Mouse (Mus musculus): ENCODE results near the gene Cachd1.

Cachd1 gene

GRCm38 (mm10) chr4:100977522-100977921, 201.0 kb downstream of the Cachd1 start:
- DNase-seq (ENCODE audit: extremely low spot score, low read depth, low spot score): no peak

DNA sequence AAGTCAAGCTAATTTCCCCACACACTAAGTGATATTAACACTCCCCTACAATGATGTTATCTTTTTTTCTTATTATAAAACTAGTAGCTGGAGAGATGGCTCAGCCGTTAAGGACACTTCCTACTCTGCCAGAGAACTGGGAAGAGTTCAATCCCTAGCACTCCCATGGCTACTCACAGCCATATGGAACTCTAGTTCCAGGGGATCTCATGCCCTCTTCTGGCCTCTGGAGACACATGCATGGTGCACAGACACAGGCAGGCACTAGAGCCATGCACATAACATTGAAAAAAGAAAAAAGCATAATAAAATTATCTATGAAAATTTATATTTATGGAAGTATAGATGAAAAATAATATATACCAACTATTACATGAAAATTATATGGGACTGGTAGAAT, 210.7 kb downstream of the Cachd1 start:
- DNase-seq (ENCODE audit: extremely low spot score, low read depth, low spot score): no peak

- DNase-seq (ENCODE audit: extremely low spot score, low read depth, low spot score): peak; percentile 50
Observed at GRCm38 (mm10) chr4:100988231-100988799, 211.8 kb downstream of the Cachd1 start.

DNA sequence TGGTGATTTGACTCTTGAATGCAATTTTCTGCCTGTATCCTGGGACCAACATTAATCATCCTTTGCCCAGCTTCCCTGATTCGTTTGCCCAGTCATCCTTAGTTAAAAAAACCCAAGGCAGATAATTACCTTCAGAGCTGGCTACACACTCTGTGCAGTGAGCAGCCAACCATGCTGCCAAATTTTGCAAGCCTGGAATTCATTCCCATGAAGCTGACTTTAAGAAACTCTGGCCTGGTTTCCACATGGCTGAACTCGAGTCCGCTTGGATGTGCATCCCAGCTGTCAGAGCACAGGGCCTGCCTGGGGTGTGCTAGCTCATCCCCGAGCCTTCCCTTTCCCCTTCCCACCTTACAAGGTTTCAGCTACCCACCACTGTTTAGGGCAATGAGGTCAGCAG, 214.5 kb downstream of the Cachd1 start:
- no peak for DNase-seq (ENCODE audit: extremely low spot score, low read depth, low spot score)

- DNase-seq (ENCODE audit: extremely low spot score, low read depth, low spot score): no peak
Observed at GRCm38 (mm10) chr4:100992086-100992485, 215.6 kb downstream of the Cachd1 start.

- no peak for DNase-seq (ENCODE audit: extremely low spot score, low read depth, low spot score)
Observed at GRCm38 (mm10) chr4:100994442-100995255, 218.2 kb downstream of the Cachd1 start.

DNA sequence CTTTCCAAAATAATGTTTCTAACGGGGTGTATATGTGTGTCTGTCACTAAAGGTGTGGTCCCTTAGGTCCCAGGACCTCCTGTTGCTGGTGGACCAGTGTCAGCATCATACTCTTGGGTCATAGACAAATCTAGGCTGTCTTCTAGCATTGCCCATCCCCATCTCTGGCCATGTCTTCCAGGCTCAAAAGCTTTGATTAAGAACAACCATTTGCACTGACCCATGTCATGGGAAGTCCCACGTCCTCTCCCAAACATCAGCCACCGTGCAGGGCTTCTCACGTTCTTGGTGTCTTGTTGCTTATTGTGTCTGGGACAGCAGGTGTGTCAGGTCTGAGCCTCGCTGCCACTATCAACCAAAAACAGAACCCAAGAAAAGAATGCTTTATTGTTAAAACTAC, 219.1 kb downstream of the Cachd1 start:
- no peak for DNase-seq (ENCODE audit: extremely low spot score, low read depth, low spot score)

DNA sequence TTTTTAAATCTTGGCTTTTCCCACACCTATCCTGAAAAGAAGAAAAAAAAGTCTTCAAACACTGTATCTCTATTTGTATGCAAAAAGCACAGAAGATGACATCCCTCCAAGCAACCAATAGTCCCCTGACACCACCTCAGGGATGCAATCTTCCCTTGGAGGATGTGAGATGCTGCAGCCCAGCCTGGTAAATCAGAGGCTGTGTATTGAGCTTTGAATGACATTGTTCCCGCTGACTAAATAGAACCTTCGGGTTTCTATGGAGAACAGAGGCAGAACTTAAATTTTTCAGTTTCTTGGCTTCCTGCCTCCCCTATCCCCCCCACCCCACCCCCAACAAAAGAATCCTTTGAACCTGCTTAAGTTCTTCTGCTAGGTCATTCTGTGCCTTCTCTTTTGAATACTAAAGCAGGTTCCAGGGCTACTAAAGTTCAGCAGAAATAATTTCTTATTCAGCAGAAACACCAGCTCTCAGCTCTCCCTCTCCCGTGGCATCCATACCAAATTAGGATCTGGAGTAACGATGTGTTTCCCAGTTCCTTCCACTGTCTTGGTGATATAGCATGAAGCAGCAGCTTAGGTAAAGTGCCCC, 219.7 kb downstream of the Cachd1 start:
- DNase-seq (ENCODE audit: extremely low spot score, low read depth, low spot score): no peak

GRCm38 (mm10) chr4:100998145-100998544, 221.7 kb downstream of the Cachd1 start:
- no peak for DNase-seq (ENCODE audit: extremely low spot score, low read depth, low spot score)

DNA sequence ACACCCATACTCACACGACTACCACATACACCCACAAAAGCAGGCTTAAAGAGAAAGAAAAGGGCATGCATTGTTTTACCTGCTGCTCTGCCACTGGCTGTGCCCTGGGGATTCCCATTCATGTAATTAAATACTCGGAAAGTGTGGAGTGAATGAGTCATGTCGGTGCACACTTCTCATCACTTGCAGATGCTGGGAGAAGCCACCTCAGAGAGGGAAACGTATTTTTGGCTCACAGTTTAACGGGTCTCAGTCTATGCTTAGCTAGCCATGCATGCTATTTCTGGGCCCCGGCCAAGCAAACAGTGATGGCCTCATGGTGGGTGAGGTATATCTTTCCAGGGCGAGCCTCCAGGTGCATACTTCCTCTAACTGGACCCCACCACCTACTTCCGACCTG, 222.4 kb downstream of the Cachd1 start:
- no peak for DNase-seq (ENCODE audit: extremely low spot score, low read depth, low spot score)

- no peak for DNase-seq (ENCODE audit: extremely low spot score, low read depth, low spot score)
Observed at GRCm38 (mm10) chr4:101000622-101001021, 224.1 kb downstream of the Cachd1 start.

- DNase-seq (ENCODE audit: extremely low spot score, low read depth, low spot score): no peak
Observed at GRCm38 (mm10) chr4:101001073-101001472, 224.6 kb downstream of the Cachd1 start.

- DNase-seq (ENCODE audit: extremely low spot score, low read depth, low spot score): no peak
Observed at GRCm38 (mm10) chr4:101002961-101003360, 226.5 kb downstream of the Cachd1 start.

- DNase-seq (ENCODE audit: extremely low spot score, low read depth, low spot score): no peak
Observed at GRCm38 (mm10) chr4:101008362-101008769, 231.9 kb downstream of the Cachd1 start.

DNA sequence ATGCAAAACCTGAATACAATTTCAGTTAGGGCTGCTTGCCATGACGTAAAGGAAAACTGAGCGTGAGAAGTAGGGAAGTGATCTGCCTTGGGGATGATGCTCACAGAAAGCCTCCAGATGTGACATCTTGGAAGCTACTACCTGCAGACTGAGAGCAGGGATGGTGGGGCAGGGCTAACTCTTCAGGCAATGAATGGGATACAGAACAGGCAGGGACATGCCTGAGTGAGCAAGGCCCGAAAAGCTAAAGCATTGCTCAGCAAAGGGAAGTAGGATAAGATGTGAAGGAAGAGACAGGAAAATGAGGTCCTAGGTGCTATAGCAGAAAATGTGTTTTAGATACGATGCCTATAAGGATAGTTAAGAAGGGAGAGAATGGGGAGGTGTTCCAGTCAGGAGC, 232.6 kb downstream of the Cachd1 start:
- DNase-seq (ENCODE audit: extremely low spot score, low read depth, low spot score): no peak

- no peak for DNase-seq (ENCODE audit: extremely low spot score, low read depth, low spot score)
Observed at GRCm38 (mm10) chr4:101017806-101018205, 241.3 kb downstream of the Cachd1 start.

GRCm38 (mm10) chr4:101020596-101020995, 244.1 kb downstream of the Cachd1 start, which contains the start of gene Gm10577:
Gene Gm10577, minus strand, starts transcription at chr4:101020696.
- DNase-seq (ENCODE audit: extremely low spot score, low read depth, low spot score): no peak

DNA sequence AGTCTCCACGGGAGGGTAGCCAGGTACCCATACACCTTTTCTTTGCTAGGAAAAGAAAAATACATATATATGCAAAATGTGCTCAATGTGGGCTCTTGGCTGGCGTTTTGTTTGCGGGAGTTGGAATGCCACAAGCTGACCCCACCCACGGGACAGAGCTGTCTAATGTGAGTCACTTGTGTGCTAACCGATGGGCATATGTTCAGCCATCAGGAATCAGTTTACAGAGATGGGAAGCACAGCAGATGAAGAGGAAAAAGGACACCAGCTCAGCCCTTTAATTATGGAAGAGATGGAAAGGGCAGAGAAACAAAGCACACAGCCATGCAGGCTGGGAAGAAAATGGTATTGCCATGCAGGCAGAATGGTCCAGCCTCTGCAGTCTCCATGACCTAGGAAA, 250.1 kb downstream of the Cachd1 start:
- no peak for DNase-seq (ENCODE audit: extremely low spot score, low read depth, low spot score)

GRCm38 (mm10) chr4:101026995-101027394, 250.5 kb downstream of the Cachd1 start:
- no peak for DNase-seq (ENCODE audit: extremely low spot score, low read depth, low spot score)

- no peak for DNase-seq (ENCODE audit: extremely low spot score, low read depth, low spot score)
Observed at GRCm38 (mm10) chr4:101027852-101028411, 251.5 kb downstream of the Cachd1 start.

GRCm38 (mm10) chr4:101033047-101033446, 256.6 kb downstream of the Cachd1 start:
- no peak for DNase-seq (ENCODE audit: extremely low spot score, low read depth, low spot score)

- DNase-seq (ENCODE audit: extremely low spot score, low read depth, low spot score): no peak
Observed at GRCm38 (mm10) chr4:101035131-101035530, 258.7 kb downstream of the Cachd1 start.
